Mouse (Mus musculus): ENCODE results near the gene Hist4h4.

DNA sequence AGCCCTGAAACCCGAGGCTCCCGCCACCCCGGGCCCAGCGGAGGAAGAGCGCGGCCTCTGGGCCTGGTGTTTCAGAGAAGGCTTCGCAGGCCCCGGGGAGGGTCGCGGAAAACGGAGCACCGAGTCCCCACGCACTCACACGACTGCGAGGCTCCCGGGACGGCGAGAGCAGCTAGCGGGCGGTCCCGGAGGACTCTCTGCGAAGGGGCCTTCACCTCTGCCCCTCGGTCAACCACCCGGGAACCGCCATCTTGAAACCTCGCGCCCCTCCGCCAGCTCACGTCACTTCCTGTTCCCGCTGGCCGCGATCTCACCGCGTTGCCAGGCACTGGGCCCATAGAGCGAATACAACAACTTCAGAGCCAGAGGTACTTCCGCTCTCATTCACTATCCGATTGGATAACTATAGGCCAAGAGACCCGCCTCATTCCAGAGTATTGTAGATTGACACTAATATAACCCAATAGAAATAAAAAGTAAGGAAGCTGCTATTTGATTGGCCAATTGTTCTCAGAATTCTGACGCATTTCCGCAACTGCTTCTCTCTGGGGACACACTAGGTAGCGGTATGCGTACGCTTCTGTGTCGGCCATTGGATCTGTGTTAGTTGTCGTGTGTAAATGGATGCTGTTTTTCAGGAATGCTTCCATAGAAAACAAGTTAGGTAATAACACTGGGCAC, 23.8 kb upstream of the Hist4h4 start, which contains the start of gene Wbp11:
- TF ChIP-seq CTCF (IDR thresholded peaks at IDR 0.05; ENCODE audit: low read depth) (peak; percentile 67), EP300 (IDR thresholded peaks at IDR 0.05; ENCODE audit: low read depth) (peak; percentile 56; the same call in 1 of the 2 replicates)

Data from liver, postnatal 0 days (tissue).